Mouse (Mus musculus) mature B cell (primary cell): ENCODE measurements around the gene Slc27a1.

Experiments used
- in situ Hi-C: fragments of 300-500 bp; cut with MboI; formaldehyde crosslinking; loops from 2 replicates; pipeline ENCODE4 v1.14.3; 2019

The Slc27a1 gene

DNA sequence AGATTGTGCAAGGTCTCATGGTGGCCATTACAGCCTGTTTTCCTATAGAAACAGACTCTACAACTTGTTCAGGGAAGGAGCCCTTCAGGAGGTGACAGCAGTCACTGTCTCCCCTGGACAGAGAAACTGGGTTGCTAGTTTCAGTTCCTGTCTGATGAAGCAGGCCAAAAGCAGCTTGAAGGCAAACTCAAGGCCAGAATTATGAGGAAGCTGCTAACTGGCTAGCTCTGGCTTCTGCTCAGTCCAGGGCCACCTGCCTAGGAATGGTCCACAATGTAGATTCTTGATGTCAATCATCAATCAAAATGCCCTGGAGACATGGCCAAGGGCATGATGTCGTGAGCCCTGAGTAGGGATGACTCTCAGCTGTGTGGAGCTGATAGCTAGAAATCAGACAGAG, 56.4 kb downstream of the Slc27a1 start:
- in situ Hi-C loops: no loop called here

DNA sequence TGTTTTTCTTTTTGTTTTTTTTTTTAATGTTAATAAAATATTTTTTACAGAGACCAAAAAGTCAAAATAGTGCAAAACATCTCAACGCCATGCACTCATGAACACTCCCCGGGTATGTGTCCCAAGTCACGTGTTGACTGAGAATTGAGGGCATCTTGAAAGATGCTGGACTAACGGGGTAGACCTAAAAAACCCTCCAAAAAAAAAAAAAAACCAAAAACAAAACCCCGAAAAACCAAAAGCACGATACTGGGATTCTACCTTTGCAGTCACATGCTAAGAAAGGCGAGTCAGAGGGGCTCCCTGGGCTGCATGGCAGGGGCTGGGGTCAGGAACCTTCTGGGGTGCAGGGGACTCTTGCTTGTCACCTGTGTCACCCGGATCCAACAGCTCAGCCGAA, 58.1 kb downstream of the Slc27a1 start:
- in situ Hi-C loops: no loop called here

DNA sequence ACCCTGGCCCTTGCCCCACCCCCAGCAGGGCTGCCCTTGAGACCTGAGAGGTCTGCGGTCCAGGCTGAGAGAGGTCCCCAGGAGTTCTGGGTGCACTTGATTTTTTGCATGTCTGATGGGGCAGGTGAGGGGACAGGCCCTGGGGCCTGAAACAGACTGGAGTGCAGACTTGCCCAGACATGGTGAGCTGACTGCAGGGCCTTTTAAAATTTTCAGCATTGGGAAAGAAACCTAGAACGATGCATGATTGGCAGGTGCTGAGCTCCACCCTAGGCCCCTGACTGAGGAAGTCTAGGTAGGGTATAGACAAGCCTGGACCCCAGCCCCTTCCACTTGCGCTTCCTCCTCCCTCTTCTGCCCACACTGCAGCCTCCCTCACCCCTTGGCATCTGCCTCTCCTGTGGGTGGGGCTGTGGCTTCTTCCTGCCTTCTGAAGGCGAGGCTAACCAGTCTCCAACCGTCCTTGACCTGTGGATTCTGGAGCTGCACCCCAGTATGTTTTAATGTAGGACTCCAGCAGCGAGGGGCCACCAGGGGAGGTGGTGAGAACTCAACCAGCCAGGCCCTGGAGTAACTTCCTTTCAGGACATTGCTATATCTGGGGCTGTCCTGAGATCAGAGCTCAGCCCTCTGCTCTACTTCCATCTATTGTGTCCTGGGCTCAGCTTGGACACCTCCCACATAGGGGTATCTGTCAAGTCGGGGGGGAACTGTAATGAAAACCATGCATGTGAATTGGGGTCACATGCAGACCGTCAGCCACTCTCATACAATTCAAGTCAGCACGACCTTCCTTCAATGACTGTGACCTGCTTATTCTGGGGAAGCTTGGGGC, 58.8 kb downstream of the Slc27a1 start:
- in situ Hi-C loops: no loop called here

DNA sequence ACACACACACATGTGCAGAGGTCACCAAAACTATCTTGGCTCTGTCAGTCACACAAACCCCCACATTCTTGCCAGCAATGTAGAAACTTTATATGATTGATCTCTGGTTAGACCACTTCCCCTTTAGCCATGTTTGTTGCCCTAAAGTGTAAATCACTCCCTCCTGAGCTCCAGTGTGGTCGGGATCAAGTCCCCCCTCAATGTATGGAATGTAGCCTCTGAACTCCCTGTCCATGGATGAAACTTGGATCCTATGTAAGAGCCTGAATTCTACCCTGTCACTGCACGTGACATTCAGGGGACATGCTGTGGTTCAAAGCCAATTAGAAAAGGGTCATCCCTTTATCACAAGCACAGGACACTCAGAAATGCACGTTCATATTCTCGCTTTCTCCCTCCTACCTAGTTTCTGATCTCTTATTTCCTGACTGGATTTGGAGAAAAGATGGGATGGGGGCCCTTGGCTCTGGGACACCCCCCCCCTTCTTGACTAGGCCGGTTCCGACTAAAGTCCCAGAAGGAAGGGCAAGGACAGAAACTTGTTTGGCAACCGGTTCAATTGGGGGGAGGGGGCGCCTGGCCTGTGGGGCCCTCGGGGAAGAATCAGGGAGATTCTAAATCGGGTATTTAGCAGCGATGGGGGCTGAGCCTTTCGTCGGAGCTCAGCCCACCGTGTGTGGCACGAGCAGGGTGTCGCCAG, 59.9 kb downstream of the Slc27a1 start:
- in situ Hi-C loops: no loop called here

DNA sequence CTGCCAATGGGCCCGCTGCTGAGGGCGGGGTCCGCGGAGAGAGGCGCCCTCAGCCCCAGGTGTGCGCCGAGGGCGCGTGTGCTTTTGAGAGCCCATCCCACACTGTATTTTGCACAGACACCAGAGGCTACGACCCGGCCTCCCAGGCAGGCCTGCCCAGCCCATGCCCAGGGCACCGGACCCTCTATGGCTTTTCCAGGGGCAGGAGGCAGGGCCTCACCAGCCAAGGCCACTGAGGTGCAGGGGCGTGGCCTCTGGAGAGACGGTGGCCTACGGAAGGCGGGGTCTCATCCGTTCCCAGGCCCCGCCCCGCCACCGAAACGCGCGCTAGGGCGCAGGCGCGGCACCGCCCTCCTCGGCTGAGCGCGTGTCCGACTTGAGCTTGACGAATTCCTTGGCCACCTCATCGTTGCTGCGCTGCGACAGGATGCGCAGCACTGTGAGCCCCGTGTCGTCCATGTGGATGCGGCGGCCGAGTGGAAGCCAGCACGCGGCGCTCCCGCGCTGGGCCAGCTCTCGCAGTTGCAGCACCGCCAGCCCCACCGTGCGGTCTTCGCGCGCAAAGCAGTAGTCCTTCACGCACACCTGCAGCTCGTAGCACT, 60.5 kb downstream of the Slc27a1 start:
- in situ Hi-C loops: no loop called here

GRCm38 (mm10) chr8:71629781-71630212, 61.1 kb downstream of the Slc27a1 start:
- in situ Hi-C loops: loop anchor here (5.0 kb wide), 1 partner anchor 67 kb away; no protein-coding TSS in a partner anchor

DNA sequence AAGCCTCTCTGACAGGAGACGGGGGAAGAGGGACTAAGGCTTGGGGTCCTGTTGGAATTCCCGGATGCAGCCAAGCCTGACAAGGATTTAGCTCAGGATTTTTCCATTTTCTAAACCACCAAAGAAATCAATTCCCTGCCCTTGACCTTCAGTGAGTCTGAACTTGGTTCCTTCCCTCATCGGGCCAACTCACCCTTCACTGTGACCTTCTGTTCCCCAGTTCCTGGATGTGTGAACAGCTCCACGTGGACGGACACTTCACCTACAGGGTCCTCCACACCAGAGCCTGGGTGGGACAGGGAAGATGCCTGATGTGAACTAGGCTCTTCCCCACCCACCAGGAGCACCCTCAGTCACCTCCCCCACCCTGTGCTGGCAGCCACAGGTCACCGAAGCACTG, 62.1 kb downstream of the Slc27a1 start:
- in situ Hi-C loops: loop anchor here (5.0 kb wide), 1 partner anchor 68 kb away; no protein-coding TSS in a partner anchor

GRCm38 (mm10) chr8:71631897-71632296, 63.2 kb downstream of the Slc27a1 start:
- in situ Hi-C loops: loop anchor here (5.0 kb wide), 1 partner anchor 70 kb away; no protein-coding TSS in a partner anchor

GRCm38 (mm10) chr8:71633164-71633563, 64.5 kb downstream of the Slc27a1 start:
- in situ Hi-C loops: loop anchor here (5.0 kb wide), 1 partner anchor 71 kb away; no protein-coding TSS in a partner anchor

DNA sequence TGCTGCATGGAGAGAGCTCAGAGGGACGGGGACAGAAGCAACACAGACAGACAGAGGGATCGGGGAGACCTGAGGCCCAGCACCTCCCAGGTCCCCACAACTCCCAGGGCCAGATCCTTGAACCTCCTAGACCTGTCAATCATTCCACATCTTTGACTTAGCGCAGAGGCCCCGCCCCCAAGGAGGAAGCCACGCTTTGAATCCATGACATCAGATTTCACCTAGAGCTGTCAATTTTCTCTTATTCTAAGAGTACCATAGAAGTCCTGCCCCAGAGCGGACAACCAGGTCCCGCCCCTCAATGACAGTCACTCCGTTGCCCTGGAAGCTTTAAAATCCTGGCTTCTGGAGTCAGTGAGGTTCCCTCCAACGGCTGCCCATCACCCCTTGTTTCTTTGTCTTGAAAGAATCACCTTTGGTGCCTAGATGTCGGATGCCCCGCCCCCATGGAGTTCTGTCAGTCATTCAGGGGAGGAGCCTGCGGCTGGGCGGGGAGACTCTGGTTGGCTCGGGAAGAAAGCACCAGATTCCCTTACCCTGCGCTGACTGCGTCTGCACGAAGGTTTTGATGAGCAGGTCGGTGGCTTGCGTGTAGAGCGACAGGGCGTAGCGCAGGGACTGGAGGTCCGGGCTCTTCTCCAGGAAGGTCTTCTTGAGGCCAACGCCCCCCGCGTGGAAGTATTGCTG, 65.4 kb downstream of the Slc27a1 start:
- in situ Hi-C loops: loop anchor here (5.0 kb wide), 1 partner anchor 72 kb away; no protein-coding TSS in a partner anchor
